Mouse (Mus musculus) heart, adult 9 months (tissue): Measurements from ENCODE around the gene Map4.

Source experiments
- DNase-seq, 2 experiments: peaks; one replicate each; pipeline ENCODE4 v3.0.0; 2022; ENCODE audit warnings: low spot score in 2 of 2

The Map4 gene

DNA sequence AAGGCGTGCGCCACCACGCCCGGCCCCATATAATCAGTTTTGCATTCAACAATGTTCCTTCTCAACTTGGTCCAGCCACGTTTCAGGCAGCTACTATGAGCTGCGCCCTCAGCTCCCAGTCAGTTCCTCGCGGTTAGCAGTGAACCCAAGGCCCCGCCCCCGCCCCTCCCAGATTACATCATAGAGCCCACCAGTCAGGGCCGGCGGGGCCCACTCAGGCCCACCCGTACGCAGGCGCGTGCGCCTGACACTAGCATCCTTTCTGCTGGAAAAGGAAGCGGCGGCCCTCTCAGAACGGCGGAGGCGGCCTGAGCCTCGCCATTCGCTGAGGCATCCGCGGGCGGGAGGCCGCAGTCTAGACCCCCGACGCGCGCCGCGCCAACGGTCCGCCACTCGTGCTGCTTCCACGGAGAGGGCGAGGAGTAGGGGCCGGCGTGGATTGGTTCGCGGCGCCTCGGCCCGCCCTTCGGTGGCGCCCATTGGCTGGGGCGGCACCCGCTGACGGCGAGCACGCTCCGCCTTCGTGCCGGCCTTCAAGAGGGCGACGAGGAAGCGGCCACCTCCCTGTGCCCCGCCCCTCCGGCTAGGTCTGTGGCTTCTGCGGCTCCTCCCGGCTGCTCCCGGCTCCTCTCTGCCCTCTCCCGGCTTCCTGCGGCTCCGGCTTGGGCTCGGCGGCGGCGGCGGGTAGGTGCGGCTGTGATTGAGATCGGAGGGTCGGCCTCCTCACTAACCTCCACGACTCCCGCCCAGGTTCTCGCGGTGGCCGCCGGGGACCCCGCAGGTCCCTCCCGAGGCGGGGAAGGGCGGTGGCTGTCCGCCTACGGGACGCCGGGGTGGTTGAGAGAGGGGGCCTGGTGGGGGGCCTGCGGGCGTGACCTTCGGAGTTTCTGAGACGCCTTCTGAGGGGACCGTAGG is at the start of gene Map4:
TSS of gene Map4 (plus strand) at position 204 of the 915 bp plus-strand sequence.
- peak; percentile 98 for DNase-seq

GRCm38 (mm10) chr9:109886259-109886658 is 45.0 kb upstream of the Map4 start:
- DNase-seq = no peak

GRCm38 (mm10) chr9:109887321-109887720 is 43.9 kb upstream of the Map4 start:
- DNase-seq = no peak

GRCm38 (mm10) chr9:109891501-109891900 is 39.8 kb upstream of the Map4 start:
- DNase-seq = no peak

- peak; percentile 43 to 73 for DNase-seq
Measured at GRCm38 (mm10) chr9:109892651-109893250, 38.5 kb upstream of the Map4 start.

GRCm38 (mm10) chr9:109894413-109895090 is 36.7 kb upstream of the Map4 start:
- DNase-seq = peak; percentile 78 to 83

DNA sequence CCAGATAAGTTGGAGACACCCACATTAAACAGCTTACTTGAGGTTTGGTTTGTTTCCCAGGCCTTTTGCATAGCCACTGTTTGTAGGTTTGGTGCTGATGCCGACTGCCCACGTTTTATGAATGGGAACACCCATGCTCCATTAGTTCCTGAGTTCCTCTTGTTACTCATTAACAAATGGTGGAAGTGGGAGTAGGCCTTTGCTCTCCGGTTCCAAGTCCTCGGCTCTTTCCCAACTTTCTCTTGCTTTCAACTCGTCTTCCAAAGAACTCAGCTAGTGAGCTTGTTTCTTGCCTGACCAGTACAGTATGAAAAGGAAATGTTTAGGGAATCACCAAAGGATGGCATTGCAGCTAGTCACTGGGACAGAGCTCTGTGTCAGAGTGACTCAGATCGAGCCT is 35.7 kb upstream of the Map4 start:
- peak; percentile 65 to 72 for DNase-seq

DNA sequence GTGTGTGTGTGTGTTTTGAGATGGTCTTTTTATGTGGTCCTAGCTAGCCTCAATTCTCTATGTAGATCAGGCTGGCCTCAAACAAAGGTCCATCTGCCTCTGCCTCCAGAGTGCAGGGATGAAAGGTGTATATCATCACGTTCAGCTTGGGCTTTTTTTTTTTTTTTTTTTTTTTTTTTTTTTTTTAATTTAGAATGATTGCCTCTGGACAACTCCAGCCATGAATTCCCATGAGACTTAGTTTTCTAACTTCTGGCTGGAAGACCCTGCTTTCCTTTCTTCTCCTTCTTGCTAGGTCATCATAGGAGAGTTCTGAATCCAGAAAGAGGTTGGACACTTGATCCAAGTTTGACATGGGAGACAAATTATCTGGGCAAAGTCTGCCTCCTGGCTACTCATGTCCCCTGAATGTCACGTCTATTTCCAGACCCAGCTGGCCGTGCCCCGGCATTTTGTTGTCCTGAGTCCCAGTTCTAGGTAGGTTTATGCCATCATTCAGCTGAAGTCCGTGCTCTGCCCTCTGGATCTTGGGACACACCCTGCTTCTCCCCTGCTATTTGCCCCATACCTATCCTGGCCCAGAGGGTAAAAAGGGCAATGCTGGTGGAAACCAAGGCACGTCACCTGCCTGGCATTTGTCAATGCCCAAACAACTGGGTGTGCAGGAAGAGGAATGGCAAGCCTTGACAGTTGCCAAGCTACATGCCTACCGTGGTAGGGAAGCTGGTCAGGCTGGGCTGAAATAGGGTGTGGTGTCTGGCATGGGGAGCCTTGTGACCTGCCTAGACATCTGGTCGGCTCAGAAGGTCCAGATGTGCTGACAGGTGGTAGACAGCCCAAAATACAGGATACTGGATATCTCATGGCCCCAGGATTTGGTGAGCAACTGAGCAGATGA is 34.8 kb upstream of the Map4 start:
- DNase-seq = peak; percentile 23 to 31

- peak; percentile 69 to 86 for DNase-seq
Measured at GRCm38 (mm10) chr9:109898027-109898426, 33.2 kb upstream of the Map4 start.

DNA sequence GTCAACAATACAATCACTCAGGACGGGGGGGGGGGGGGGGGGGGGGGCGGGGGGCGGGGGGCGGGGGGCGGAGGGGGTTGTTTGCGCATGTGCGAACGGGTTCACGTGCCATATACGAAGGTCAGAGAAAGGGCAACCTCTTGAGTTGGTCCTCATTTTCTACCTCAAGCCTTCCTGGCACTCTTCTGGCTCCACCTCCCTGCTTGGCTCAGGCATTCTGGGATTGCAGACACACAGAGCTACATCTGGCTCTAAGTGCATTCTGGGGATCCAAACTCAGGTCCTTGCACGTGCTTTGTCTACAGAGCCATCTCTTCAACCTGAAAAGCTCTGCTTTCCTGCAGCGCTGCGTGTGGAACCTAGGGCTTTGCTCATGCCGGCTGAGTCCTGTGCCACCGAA is 31.9 kb upstream of the Map4 start:
- no peak for DNase-seq

- DNase-seq = peak; percentile 31 to 53
Measured at GRCm38 (mm10) chr9:109899774-109900173, 31.5 kb upstream of the Map4 start.

DNA sequence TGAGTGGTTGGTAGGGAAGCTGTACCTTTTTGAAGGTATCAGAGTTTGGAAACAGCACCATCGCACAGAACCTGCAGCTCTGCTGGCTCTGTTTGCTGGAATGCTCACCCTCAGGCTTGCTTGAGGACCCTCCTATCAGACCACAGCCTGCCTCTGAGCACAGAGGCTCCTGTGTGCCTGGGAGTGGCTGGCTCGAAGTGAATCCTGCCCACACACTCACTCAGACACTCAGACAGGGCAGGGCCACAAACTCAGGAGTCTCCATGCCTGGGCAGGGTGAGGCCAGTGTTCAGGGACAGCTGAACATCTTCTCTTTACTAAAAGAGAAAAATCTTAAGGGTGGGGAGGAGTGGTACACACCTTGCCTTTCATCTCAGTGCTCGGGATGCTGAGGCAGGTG is 30.7 kb upstream of the Map4 start:
- no peak for DNase-seq

GRCm38 (mm10) chr9:109902246-109902645 is 29.0 kb upstream of the Map4 start:
- DNase-seq = no peak

- DNase-seq = no peak
Measured at GRCm38 (mm10) chr9:109902740-109903139, 28.5 kb upstream of the Map4 start.

DNA sequence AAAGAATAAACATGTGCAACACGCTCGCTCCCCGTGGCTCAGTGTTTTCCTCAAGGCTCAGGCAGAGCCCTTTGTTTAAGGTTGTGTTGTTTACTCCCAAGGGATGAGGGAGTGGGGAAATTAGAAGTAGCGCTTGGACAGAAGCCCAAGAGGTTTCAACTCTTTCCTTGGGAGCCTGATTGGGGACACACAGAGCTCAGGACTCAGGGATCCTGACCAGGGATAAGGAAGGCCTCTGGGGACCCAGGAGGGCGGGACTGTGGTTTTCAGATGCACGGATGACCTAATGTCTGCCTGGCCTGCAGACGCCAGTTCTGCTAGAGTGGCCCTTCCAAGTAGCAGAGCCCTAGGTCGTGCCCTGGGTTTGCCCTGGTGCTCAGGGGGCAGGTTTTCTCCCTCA is 24.0 kb upstream of the Map4 start:
- DNase-seq = peak; percentile 93 to 94

GRCm38 (mm10) chr9:109907774-109908465 is 23.3 kb upstream of the Map4 start:
- DNase-seq = no peak

- no peak for DNase-seq
Measured at GRCm38 (mm10) chr9:109909102-109909501, 22.2 kb upstream of the Map4 start.

GRCm38 (mm10) chr9:109909926-109910325 is 21.3 kb upstream of the Map4 start:
- no peak for DNase-seq

- DNase-seq = peak in 1 of 2 experiments; percentile 49
Measured at GRCm38 (mm10) chr9:109911779-109912178, 19.5 kb upstream of the Map4 start.

GRCm38 (mm10) chr9:109914269-109914926 is 16.9 kb upstream of the Map4 start:
- DNase-seq = peak in 1 of 2 experiments; percentile 29
